Mouse (Mus musculus) heart, postnatal 14 days (tissue): ENCODE measurements around the gene Celsr2. TPM values are rescaled to one million over a fixed set of nuclear protein-coding genes. Genes with fewer than 3 reads are reported as not detected.

Source experiments
- DNase-seq, 2 experiments: peaks; one replicate each; pipeline ENCODE4 v3.0.0; 2021 to 2022
- intact Hi-C: fragments of 180-260 bp; cut with DNase I; formaldehyde crosslinking; loops from one replicate; pipeline ENCODE4 v1.15.1; 2025
- long read RNA-seq, 2 experiments: library from polyadenylated mRNA; stranded (forward); transcript quantifications; one replicate each; pipeline ENCODE4 v2.0.0; 2021
- total RNA-seq, 2 experiments: library from RNA; stranded (reverse); gene quantifications; 2 replicates each; pipeline ENCODE4 v1.2.3; 2021

The Celsr2 gene
- total RNA-seq = 1 to 10 TPM; 5.4 to 5.9 TPM
- long read RNA-seq, experiment 1, partial matches to known transcripts = 1 of 1 reads
- long read RNA-seq, experiment 1, other reads (novel, unspliced or antisense) = 0 of 1 reads
- long read RNA-seq, experiment 2, partial matches to known transcripts = 0 of 1 reads
- long read RNA-seq, experiment 2, other reads (novel, unspliced or antisense) = 1 of 1 reads

- intact Hi-C loops = no loop called here
- peak; percentile 29 to 36 for DNase-seq
These were observed at the start of gene Celsr2 for GRCm38 (mm10) chr3:108414857-108415830. Gene Celsr2, minus strand, starts transcription at chr3:108415552.

GRCm38 (mm10) chr3:108458866-108459265, 43.5 kb upstream of the Celsr2 start:
- intact Hi-C loops = no loop called here
- DNase-seq = peak in 1 of 2 experiments; percentile 12

- intact Hi-C loops = no loop called here
- DNase-seq = no peak
These were observed 43.0 kb upstream of the Celsr2 start for GRCm38 (mm10) chr3:108458380-108458779.

DNA sequence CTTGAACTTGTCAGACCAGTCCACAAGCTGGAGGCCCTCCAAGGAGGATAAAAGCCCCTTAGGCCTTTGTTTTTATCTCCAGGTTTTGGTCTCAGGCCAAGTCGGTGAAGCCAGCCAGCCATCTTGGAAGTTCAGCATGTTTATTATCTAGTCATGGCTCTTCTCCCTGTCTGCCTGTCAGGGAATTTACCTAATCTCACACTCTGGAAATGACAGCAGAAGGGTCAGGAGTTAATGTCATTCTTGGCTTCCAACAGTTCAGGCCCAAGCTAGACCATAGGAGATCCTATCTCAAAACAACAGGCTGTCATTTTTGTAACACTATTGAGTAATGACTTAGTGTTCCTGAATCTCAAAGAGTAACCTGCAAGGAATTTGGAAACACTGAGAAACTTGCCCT, 38.8 kb upstream of the Celsr2 start:
- intact Hi-C loops = no loop called here
- no peak for DNase-seq

GRCm38 (mm10) chr3:108451969-108452368, 36.6 kb upstream of the Celsr2 start:
- no peak for DNase-seq
- intact Hi-C loops = no loop called here

DNA sequence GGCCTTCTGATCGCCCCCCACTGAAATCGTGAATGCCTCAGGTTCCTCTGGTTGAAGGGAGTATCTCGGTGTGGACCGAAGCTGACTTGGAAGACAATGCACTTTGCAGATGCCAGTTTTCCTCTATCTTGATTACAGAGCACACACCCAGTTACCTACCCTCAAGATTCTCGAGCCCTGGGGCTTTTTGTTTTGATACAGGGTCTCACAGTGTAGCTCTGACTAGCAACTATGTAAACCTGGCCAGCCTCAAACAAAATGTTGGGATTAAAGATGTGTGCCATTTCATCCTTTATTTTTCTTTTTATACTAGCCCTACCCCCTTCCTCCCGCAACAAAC, 30.0 kb upstream of the Celsr2 start:
- DNase-seq = no peak
- intact Hi-C loops = no loop called here

GRCm38 (mm10) chr3:108444698-108445365, 29.5 kb upstream of the Celsr2 start, which contains the start of gene Sars:
Gene Sars, minus strand, starts transcription at chr3:108445209.
- peak; percentile 94 to 95 for DNase-seq
- intact Hi-C loops = loop anchor here (5.0 kb wide), 1 partner anchor 117 kb away; the partner anchor contains the start of gene Tmem167b

DNA sequence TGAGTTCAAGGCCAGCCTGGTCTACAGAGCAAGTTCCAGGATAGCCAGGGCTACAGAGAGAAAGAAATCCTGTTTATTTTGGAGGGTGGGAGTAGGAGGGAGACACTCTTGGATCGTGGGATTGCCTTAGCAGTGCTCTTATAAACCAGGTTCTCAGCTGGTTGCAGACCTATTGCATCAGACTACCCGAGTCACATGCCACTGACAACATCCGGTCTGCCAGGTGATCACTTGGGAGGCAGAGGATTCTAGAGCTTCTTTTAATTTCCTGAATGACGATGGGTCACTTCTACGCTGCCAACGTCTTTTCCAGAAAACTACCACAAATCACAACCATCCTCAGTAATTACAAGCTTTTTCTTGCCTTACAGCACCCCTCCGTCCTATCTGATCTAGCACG, 28.7 kb upstream of the Celsr2 start:
- intact Hi-C loops = loop anchor here (5.0 kb wide), 1 partner anchor 118 kb away; the partner anchor contains the start of gene Tmem167b
- DNase-seq = peak in 1 of 2 experiments; percentile 35

- no peak for DNase-seq
- intact Hi-C loops = no loop called here
These were observed 21.0 kb upstream of the Celsr2 start for GRCm38 (mm10) chr3:108436380-108436714.

- intact Hi-C loops = no loop called here
- no peak for DNase-seq
These were observed 20.5 kb upstream of the Celsr2 start for GRCm38 (mm10) chr3:108435701-108436379.

- intact Hi-C loops = no loop called here
- no peak for DNase-seq
These were observed 18.6 kb upstream of the Celsr2 start for GRCm38 (mm10) chr3:108433881-108434495.

- intact Hi-C loops = no loop called here
- no peak for DNase-seq
These were observed 18.0 kb upstream of the Celsr2 start for GRCm38 (mm10) chr3:108433188-108433880.

GRCm38 (mm10) chr3:108432542-108433187, 17.3 kb upstream of the Celsr2 start:
- intact Hi-C loops = no loop called here
- no peak for DNase-seq

GRCm38 (mm10) chr3:108425624-108426018, 10.3 kb upstream of the Celsr2 start:
- DNase-seq = no peak
- intact Hi-C loops = no loop called here

DNA sequence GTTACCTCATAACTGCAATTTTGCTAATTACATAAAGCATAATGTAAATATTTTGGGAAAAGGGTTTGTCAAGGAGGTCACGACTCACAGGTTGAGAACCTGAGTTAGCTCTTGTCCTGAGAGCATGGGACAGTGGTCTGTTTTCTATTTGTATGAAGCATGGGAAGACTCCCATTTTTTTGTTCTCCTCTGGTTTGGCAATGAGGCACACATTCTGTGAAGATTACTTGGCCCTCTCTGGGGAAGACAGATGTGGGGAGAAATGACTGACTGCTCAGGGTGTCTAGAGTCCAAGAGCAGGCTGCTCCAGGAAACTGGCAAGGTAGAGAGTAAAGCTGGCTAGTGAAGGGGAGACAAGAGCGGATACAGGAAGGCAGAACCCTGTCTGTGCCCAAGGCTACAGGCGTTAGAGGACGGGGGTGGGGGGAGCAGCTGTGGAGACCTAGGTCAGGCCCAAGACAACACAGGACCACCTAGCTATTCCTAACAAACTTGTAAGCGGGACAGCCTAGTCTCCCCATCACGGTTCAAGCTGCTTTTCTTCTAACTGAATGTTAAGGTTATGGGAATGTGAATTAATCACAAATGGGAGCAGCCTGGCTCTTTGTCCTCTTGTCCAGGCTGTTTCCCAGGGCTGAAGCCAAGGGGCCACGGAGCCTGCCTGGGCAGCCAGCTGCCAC, 9.7 kb upstream of the Celsr2 start:
- DNase-seq = no peak
- intact Hi-C loops = no loop called here

- peak in 1 of 2 experiments; percentile 24 for DNase-seq
- intact Hi-C loops = no loop called here
These were observed 8.8 kb upstream of the Celsr2 start for GRCm38 (mm10) chr3:108423844-108424801.

- intact Hi-C loops = no loop called here
- DNase-seq = no peak
These were observed 7.7 kb upstream of the Celsr2 start for GRCm38 (mm10) chr3:108423006-108423405.
